Mouse (Mus musculus): ENCODE measurements around the gene Plcb3. TPM values are rescaled to one million over a fixed set of nuclear protein-coding genes. Genes with fewer than 3 reads are reported as not detected.
"Not testable (repeated sequence)": the region's sequence is repeated elsewhere in the genome, so short reads cannot be mapped to it uniquely, and the experiment has no call there.

The Plcb3 gene
- polyA plus RNA-seq, 1 experiment from 2014 or later, result 50.6 TPM

GRCm38 (mm10) chr19:6993011-6993770 lies 16.9 kb upstream of the Plcb3 start:
- H3K9me3 ChIP-seq (ENCODE audit: control insufficient read depth, low read depth, low read length), result no peaks in the 10 kb centered on the region
- no peaks in the 10 kb centered on the region for H3K27me3 ChIP-seq (ENCODE audit: control insufficient read depth, insufficient read depth, low read length)
- H3K4me1 ChIP-seq (ENCODE audit: control insufficient read depth, insufficient read depth, low read length), result peaks cover 25% of the 10 kb centered on the region
- H3K4me2 ChIP-seq (replicated peaks; ENCODE audit: low read depth, low read length), result peak overlapping the region; percentile 92
- no peak overlapping the region for H3K27ac ChIP-seq (ENCODE audit: low read length)
- no peak for ATAC-seq (ENCODE audit: insufficient number of reproducible peaks, insufficient read depth, low FRiP score, low read depth)
- H3K36me3 ChIP-seq (ENCODE audit: control insufficient read depth, insufficient read depth, low read length), result no peaks in the 10 kb centered on the region
- 57% methylated on average over 14 of the region's 14 CpGs for WGBS
- H3K4me3 ChIP-seq (ENCODE audit: low read depth, low read length), result peak overlapping the region; percentile 48
- peak overlapping the region; percentile 40 for H3K9ac ChIP-seq (replicated peaks; ENCODE audit: low read depth, low read length)

DNA sequence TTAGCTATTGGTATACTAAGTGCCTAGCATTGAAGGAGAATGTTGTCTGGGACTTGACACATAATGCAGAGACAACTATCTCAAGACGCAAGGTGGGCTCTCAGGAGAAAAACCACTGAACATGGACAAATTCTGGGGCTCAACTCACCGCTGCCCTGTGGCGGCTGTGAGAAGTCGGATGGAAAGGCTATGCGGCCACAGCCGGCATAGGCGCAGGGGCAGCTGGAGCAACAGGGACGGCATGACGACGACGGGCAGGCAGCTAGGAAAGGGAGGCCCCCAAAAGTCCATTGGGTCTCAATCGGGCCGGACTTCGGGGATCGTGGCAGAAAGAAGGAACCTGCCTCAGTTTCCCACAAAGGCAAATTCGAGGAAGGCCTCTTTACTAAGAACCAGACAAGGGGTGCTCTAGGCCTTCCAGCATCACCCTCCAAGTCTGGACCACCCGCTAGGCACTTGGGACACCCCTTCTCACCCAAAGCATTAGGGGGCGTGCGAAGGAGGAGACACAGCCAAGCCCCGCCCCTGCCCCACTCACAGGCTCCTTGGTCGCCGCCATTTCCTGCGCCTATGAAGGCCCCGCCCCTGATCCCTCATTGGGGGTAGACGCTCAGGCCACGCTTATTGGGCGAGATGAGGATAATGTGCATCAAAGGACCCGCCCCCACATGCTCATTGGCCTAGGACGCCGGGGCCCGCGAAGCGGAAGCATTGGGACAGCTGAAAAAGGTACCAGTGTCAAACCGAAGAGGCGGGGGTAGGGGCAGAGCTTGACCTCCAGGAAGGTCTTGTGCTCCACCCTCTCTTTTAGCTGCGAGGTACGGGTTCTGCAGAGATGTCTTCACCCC lies 16.0 kb upstream of the Plcb3 start, which contains the start of gene Dnajc4:
TSS of gene Dnajc4 (minus strand) at position 562 of the 848 bp plus-strand sequence.
- H3K4me1 ChIP-seq (ENCODE audit: control insufficient read depth, insufficient read depth, low read length), result peaks cover 29% of the 10 kb centered on the region
- peak within 1 kb of the TSS; percentile 48 for H3K4me3 ChIP-seq (ENCODE audit: low read depth, low read length)
- H3K9me3 ChIP-seq (ENCODE audit: control insufficient read depth, low read depth, low read length), result no peaks in the 10 kb centered on the region
- H3K9ac ChIP-seq (replicated peaks; ENCODE audit: low read depth, low read length), result peak within 1 kb of the TSS; percentile 60
- no peaks in the 10 kb centered on the region for H3K36me3 ChIP-seq (ENCODE audit: control insufficient read depth, insufficient read depth, low read length)
- H3K4me2 ChIP-seq (replicated peaks; ENCODE audit: low read depth, low read length), result peak within 1 kb of the TSS; percentile 92
- under 1% methylated on average over 37 of the region's 37 CpGs for WGBS
- peak within 1 kb of the TSS; percentile 36; the same call in 1 of the 2 replicates for H3K27ac ChIP-seq (ENCODE audit: low read length)
- no peaks in the 10 kb centered on the region for H3K27me3 ChIP-seq (ENCODE audit: control insufficient read depth, insufficient read depth, low read length)
- ATAC-seq (ENCODE audit: insufficient number of reproducible peaks, insufficient read depth, low FRiP score, low read depth), result peak; percentile 94

GRCm38 (mm10) chr19:6991166-6991565 lies 14.9 kb upstream of the Plcb3 start:
- not testable (repeated sequence) for H3K9me3 ChIP-seq (ENCODE audit: control insufficient read depth, low read depth, low read length); H3K4me3 ChIP-seq (ENCODE audit: low read depth, low read length); H3K27me3 ChIP-seq (ENCODE audit: control insufficient read depth, insufficient read depth, low read length); H3K36me3 ChIP-seq (ENCODE audit: control insufficient read depth, insufficient read depth, low read length); ATAC-seq (ENCODE audit: insufficient number of reproducible peaks, insufficient read depth, low FRiP score, low read depth); H3K27ac ChIP-seq (ENCODE audit: low read length); H3K4me2 ChIP-seq (replicated peaks; ENCODE audit: low read depth, low read length); H3K9ac ChIP-seq (replicated peaks; ENCODE audit: low read depth, low read length)
- WGBS, result 90% methylated on average over 6 of the region's 6 CpGs
- H3K4me1 ChIP-seq (ENCODE audit: control insufficient read depth, insufficient read depth, low read length), result peaks cover 30% of the 10 kb centered on the region

DNA sequence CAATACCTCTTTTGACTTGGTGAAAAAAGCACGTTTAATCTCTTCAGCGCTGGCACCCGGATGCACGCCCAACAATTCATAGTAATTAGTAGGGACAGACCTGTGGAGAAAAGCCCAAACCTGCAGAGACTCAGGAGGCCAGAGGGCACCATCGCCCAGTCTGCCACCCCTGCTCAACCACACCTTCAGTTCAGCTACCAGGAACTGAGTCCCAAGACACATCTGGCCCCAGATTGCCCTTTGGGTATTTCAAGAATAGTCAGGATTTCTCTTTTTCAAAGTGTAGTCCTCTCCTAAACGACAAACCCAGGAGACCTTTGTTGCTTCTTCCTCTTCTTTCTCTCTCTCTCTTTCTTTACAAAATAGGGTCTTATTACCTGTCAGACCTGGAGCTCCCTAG lies 14.4 kb upstream of the Plcb3 start:
- peaks cover 32% of the 10 kb centered on the region for H3K4me1 ChIP-seq (ENCODE audit: control insufficient read depth, insufficient read depth, low read length)
- ATAC-seq (ENCODE audit: insufficient number of reproducible peaks, insufficient read depth, low FRiP score, low read depth), result no peak
- no peak overlapping the region for H3K4me2 ChIP-seq (replicated peaks; ENCODE audit: low read depth, low read length)
- no peaks in the 10 kb centered on the region for H3K27me3 ChIP-seq (ENCODE audit: control insufficient read depth, insufficient read depth, low read length)
- no peak overlapping the region for H3K4me3 ChIP-seq (ENCODE audit: low read depth, low read length)
- H3K27ac ChIP-seq (ENCODE audit: low read length), result no peak overlapping the region
- 86% methylated on average over 6 of the region's 6 CpGs for WGBS
- no peaks in the 10 kb centered on the region for H3K36me3 ChIP-seq (ENCODE audit: control insufficient read depth, insufficient read depth, low read length)
- H3K9ac ChIP-seq (replicated peaks; ENCODE audit: low read depth, low read length), result no peak overlapping the region
- H3K9me3 ChIP-seq (ENCODE audit: control insufficient read depth, low read depth, low read length), result no peaks in the 10 kb centered on the region

DNA sequence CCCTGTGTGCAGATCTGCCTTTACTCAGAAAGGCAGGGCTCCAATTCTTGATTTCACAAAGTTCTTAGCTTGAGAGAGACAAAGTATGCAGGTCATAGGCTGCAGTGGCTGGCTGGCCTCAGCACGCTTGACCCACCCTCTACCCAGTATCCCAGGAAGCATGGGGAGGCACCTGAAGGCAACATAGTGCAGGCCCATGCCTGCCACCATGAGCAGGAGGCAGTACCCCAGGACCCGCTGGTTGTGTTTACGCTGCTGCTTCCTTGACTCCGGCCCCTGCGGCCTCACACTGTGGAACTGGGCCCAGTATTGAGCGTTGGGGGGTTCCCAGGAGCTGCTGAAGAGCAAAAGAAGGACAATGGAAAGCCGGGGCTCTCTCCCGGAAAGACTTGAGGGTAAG lies 13.0 kb upstream of the Plcb3 start:
- Histone ChIP-seq H3K27me3 (ENCODE audit: control insufficient read depth, insufficient read depth, low read length) (no peaks in the 10 kb centered on the region), H3K27ac (ENCODE audit: low read length) (no peak overlapping the region), H3K4me3 (ENCODE audit: low read depth, low read length) (no peak overlapping the region), H3K4me1 (ENCODE audit: control insufficient read depth, insufficient read depth, low read length) (peaks cover 23% of the 10 kb centered on the region), H3K36me3 (ENCODE audit: control insufficient read depth, insufficient read depth, low read length) (peaks cover 9% of the 10 kb centered on the region; the same call in 1 of the 2 replicates), H3K9me3 (ENCODE audit: control insufficient read depth, low read depth, low read length) (no peaks in the 10 kb centered on the region), H3K4me2 (replicated peaks; ENCODE audit: low read depth, low read length) (no peak overlapping the region), H3K9ac (replicated peaks; ENCODE audit: low read depth, low read length) (no peak overlapping the region)
- 82% methylated on average over 8 of the region's 8 CpGs for WGBS
- ATAC-seq (ENCODE audit: insufficient number of reproducible peaks, insufficient read depth, low FRiP score, low read depth), result no peak

DNA sequence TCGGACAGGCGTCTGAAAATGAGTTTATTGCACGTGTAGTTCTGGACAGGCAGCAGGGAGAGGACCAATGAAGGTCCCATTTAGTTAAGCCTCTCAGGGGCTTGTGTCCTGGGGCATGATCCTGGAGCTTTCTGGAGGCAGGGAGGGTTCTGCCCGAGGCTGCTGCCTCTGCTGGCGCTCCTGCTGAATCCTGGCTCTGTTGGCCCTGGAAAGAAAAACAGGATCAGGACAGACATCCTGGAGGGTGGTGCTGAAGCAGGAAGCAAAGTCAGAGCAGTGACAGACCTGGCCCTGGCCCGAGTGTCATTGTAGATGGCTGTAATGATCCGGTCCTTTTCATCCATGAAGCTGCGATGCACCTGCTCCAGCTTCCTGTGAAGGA lies 11.6 kb upstream of the Plcb3 start:
- H3K9me3 ChIP-seq (ENCODE audit: control insufficient read depth, low read depth, low read length), result no peaks in the 10 kb centered on the region

GRCm38 (mm10) chr19:6987061-6987903 lies 11.0 kb upstream of the Plcb3 start, which contains the start of gene Vegfb:
Gene Vegfb (minus strand): TSS chr19:6987651.
- Histone ChIP-seq H3K9ac (replicated peaks; ENCODE audit: low read depth, low read length) (peak within 1 kb of the TSS; percentile 87), H3K27ac (ENCODE audit: low read length) (peak within 1 kb of the TSS; percentile 72; the same call in 1 of the 2 replicates), H3K4me2 (replicated peaks; ENCODE audit: low read depth, low read length) (peak within 1 kb of the TSS; percentile 89), H3K36me3 (ENCODE audit: control insufficient read depth, insufficient read depth, low read length) (peaks cover 20% of the 10 kb centered on the region; the same call in 1 of the 2 replicates), H3K4me3 (ENCODE audit: low read depth, low read length) (peak within 1 kb of the TSS; percentile 80), H3K4me1 (ENCODE audit: control insufficient read depth, insufficient read depth, low read length) (peaks cover 18% of the 10 kb centered on the region), H3K27me3 (ENCODE audit: control insufficient read depth, insufficient read depth, low read length) (no peaks in the 10 kb centered on the region), H3K9me3 (ENCODE audit: control insufficient read depth, low read depth, low read length) (no peaks in the 10 kb centered on the region)
- under 1% methylated on average over 78 of the region's 85 CpGs for WGBS
- ATAC-seq (ENCODE audit: insufficient number of reproducible peaks, insufficient read depth, low FRiP score, low read depth), result peak; percentile 50

More for the DNA sequence above, 11.6 kb upstream of the Plcb3 start:
- peak overlapping the region; percentile 80 for H3K4me3 ChIP-seq (ENCODE audit: low read depth, low read length)
- H3K27ac ChIP-seq (ENCODE audit: low read length), result peak overlapping the region; percentile 72; the same call in 1 of the 2 replicates
- H3K36me3 ChIP-seq (ENCODE audit: control insufficient read depth, insufficient read depth, low read length), result peaks cover 15% of the 10 kb centered on the region; the same call in 1 of the 2 replicates
- 10% methylated on average over 8 of the region's 8 CpGs for WGBS
- H3K4me2 ChIP-seq (replicated peaks; ENCODE audit: low read depth, low read length), result peak overlapping the region; percentile 89
- H3K4me1 ChIP-seq (ENCODE audit: control insufficient read depth, insufficient read depth, low read length), result peaks cover 20% of the 10 kb centered on the region
- no peaks in the 10 kb centered on the region for H3K27me3 ChIP-seq (ENCODE audit: control insufficient read depth, insufficient read depth, low read length)
- ATAC-seq (ENCODE audit: insufficient number of reproducible peaks, insufficient read depth, low FRiP score, low read depth), result no peak
- peak overlapping the region; percentile 87 for H3K9ac ChIP-seq (replicated peaks; ENCODE audit: low read depth, low read length)

Data from stomach, embryonic 14.5 days (tissue).